Mouse (Mus musculus) lung, postnatal 0 days (tissue): ENCODE data around the gene Capn5.

Experiments
- CTCF ChIP-seq: IDR thresholded peaks from 2 replicates; pipeline ENCODE4 v1.5.1; 2016; ENCODE audit warnings: antibody characterized with exemption, mild to moderate bottlenecking
- EP300 ChIP-seq: IDR thresholded peaks from 2 replicates; pipeline ENCODE4 v1.6.1; 2016; ENCODE audit warnings: antibody characterized with exemption, mild to moderate bottlenecking, control low read depth

GRCm38 (mm10) chr7:98141206-98141605, 36.9 kb downstream of the Capn5 start:
- TF ChIP-seq CTCF: peak; percentile 52
- TF ChIP-seq EP300: no peak
